In genomic region chr17:42876904-42877425, GRCm38 (mm10) we compare ENCODE assay signal across 8 mouse cellular contexts. TPM values are rescaled to one million over a fixed set of nuclear protein-coding genes. Genes with fewer than 3 reads are reported as not detected.
DNase-seq lines count a peak whose midpoint lies in the region; ATAC-seq and TF ChIP-seq lines count a peak whose summit lies in the region.

No protein-coding gene starts in this region.

- DNase-seq in kidney, postnatal 36 days: no peak
- DNase-seq in thymus, postnatal 10 days (ENCODE audit: low spot score in 2 of 2): no peak
- no peak for DNase-seq in left cerebral cortex, postnatal 36 days (ENCODE audit: low spot score in 2 of 2)
- DNase-seq in adrenal gland, postnatal 14 days: no peak

- no peak for TF ChIP-seq CTCF in bone marrow macrophage, adult 2 months (IDR thresholded peaks at IDR 0.05; ENCODE audit: low read depth, low read length)

- no peaks in the 10 kb centered on the region for H3K27me3 ChIP-seq in kidney, embryonic 16.5 days (ENCODE audit: insufficient read depth, low read length)
- no peaks in the 10 kb centered on the region for H3K27me3 ChIP-seq in hindbrain, embryonic 15.5 days
- H3K27me3 ChIP-seq in midbrain, embryonic 16.5 days (ENCODE audit: control insufficient read depth, insufficient read depth, low read depth, low read length): no peaks in the 10 kb centered on the region

- H3K4me3 ChIP-seq in kidney, embryonic 16.5 days (ENCODE audit: low read length): peak overlapping the region; percentile 95
- H3K4me3 ChIP-seq in bone marrow macrophage, adult 2 months (ENCODE audit: insufficient read depth, low read length): peak overlapping the region; percentile 86
- peak overlapping the region; percentile 100 for H3K4me3 ChIP-seq in hindbrain, embryonic 15.5 days
- peak overlapping the region; percentile 93 for H3K4me3 ChIP-seq in midbrain, embryonic 16.5 days (ENCODE audit: low read depth, low read length)

- H3K27ac ChIP-seq in kidney, embryonic 16.5 days (ENCODE audit: low read length): peak overlapping the region; percentile 98; the same call in 1 of the 2 replicates
- H3K27ac ChIP-seq in bone marrow macrophage, adult 2 months (ENCODE audit: insufficient read depth, low read depth, low read length): peak overlapping the region; percentile 4; the same call in 1 of the 2 replicates
- H3K27ac ChIP-seq in hindbrain, embryonic 15.5 days (replicated peaks): peak overlapping the region; percentile 95; the same call in 1 of the 2 replicates
- H3K27ac ChIP-seq in midbrain, embryonic 16.5 days (ENCODE audit: low read length): no peak overlapping the region

- ATAC-seq in kidney, embryonic 16.5 days (ENCODE audit: low FRiP score, low TSS enrichment): no peak
- no peak for ATAC-seq in hindbrain, embryonic 15.5 days (ENCODE audit: low FRiP score, low read depth)
- peak; percentile 1 for ATAC-seq in midbrain, embryonic 16.5 days

- H3K4me1 ChIP-seq in kidney, embryonic 16.5 days (ENCODE audit: insufficient read depth, low read length): peaks cover 24% of the 10 kb centered on the region
- peaks cover 11% of the 10 kb centered on the region for H3K4me1 ChIP-seq in bone marrow macrophage, adult 2 months (ENCODE audit: control insufficient read depth, insufficient read depth, low read length)
- H3K4me1 ChIP-seq in hindbrain, embryonic 15.5 days (replicated peaks): peaks cover 16% of the 10 kb centered on the region
- H3K4me1 ChIP-seq in midbrain, embryonic 16.5 days (ENCODE audit: control insufficient read depth, insufficient read depth, low read length): peaks cover 10% of the 10 kb centered on the region

- 31% methylated on average over 13 of the region's 13 CpGs for WGBS in kidney, embryonic 16.5 days
- 30% methylated on average over 13 of the region's 13 CpGs for WGBS in hindbrain, embryonic 15.5 days
- WGBS in midbrain, embryonic 16.5 days: 37% methylated on average over 13 of the region's 13 CpGs

- intact Hi-C loops in left cerebral cortex, postnatal 36 days (cut with DNase I): loop anchor here (5.0 kb wide), 1 partner anchor 65 kb away; no protein-coding TSS in a partner anchor

- no peaks in the 10 kb centered on the region for H3K9me3 ChIP-seq in kidney, embryonic 16.5 days (ENCODE audit: low read length)
- no peaks in the 10 kb centered on the region for H3K9me3 ChIP-seq in hindbrain, embryonic 15.5 days
- H3K9me3 ChIP-seq in midbrain, embryonic 16.5 days (replicated peaks; ENCODE audit: control insufficient read depth, low read length, poor library complexity, severe bottlenecking): no peaks in the 10 kb centered on the region

- peak overlapping the region; percentile 99 for H3K9ac ChIP-seq in kidney, embryonic 16.5 days (replicated peaks; ENCODE audit: low read length)
- peak overlapping the region; percentile 98 for H3K9ac ChIP-seq in hindbrain, embryonic 15.5 days
- H3K9ac ChIP-seq in midbrain, embryonic 16.5 days (ENCODE audit: low read depth, low read length): peak overlapping the region; percentile 97

- no peaks in the 10 kb centered on the region for H3K36me3 ChIP-seq in kidney, embryonic 16.5 days (ENCODE audit: insufficient read depth, low read length)
- H3K36me3 ChIP-seq in hindbrain, embryonic 15.5 days: no peaks in the 10 kb centered on the region
- H3K36me3 ChIP-seq in midbrain, embryonic 16.5 days (ENCODE audit: control insufficient read depth, insufficient read depth, low read length): no peaks in the 10 kb centered on the region

- no peak for TF ChIP-seq POLR2A in bone marrow macrophage, adult 2 months (IDR thresholded peaks at IDR 0.05; ENCODE audit: borderline replicate concordance, low read depth, low read length)

- peak overlapping the region; percentile 72 for H3K4me2 ChIP-seq in kidney, embryonic 16.5 days (replicated peaks; ENCODE audit: low read depth, low read length)
- peak overlapping the region; percentile 79 for H3K4me2 ChIP-seq in hindbrain, embryonic 15.5 days
- H3K4me2 ChIP-seq in midbrain, embryonic 16.5 days (ENCODE audit: low read length): peak overlapping the region; percentile 71

RNA-seq across cellular contexts. Expression of gene Cd2ap, which starts 0.5 kb away (rescaled TPM):
- polyA plus RNA-seq in kidney, embryonic 16.5 days (2015; fragmentation: Nextera tagmentation; extraction: Ambion mirVana): 28.8 and 35.4 TPM in 2 replicates
- 49.3 and 52.0 TPM in 2 replicates for polyA plus RNA-seq in bone marrow macrophage, adult 2 months (2012; ENCODE audit: insufficient read depth, insufficient read length, missing spikeins)
- 8.2 and 8.3 TPM in 2 replicates for polyA plus RNA-seq in hindbrain, embryonic 15.5 days (2015; fragmentation: Nextera tagmentation; extraction: Ambion mirVana)
- 6.5 and 8.3 TPM in 2 replicates for polyA plus RNA-seq in midbrain, embryonic 16.5 days (2015; fragmentation: Nextera tagmentation; extraction: Ambion mirVana)
- total RNA-seq in left cerebral cortex, postnatal 36 days (2021): 10 to 100 TPM; 16.9 to 26.4 TPM
- 62.9 and 71.5 TPM in 2 replicates for total RNA-seq in adrenal gland, postnatal 14 days (2021)
